Mouse (Mus musculus): ENCODE measurements around the gene Far2. TPM values are rescaled to one million over a fixed set of nuclear protein-coding genes. Genes with fewer than 3 reads are reported as not detected.
A peak's percentile ranks its signal among the peaks of the same experiment; 100 is the strongest.

Gene Far2
- 3.7 and 4.1 TPM in 2 replicates for polyA plus RNA-seq (2016; fragmentation: Nextera tagmentation; extraction: Ambion mirVana)

DNA sequence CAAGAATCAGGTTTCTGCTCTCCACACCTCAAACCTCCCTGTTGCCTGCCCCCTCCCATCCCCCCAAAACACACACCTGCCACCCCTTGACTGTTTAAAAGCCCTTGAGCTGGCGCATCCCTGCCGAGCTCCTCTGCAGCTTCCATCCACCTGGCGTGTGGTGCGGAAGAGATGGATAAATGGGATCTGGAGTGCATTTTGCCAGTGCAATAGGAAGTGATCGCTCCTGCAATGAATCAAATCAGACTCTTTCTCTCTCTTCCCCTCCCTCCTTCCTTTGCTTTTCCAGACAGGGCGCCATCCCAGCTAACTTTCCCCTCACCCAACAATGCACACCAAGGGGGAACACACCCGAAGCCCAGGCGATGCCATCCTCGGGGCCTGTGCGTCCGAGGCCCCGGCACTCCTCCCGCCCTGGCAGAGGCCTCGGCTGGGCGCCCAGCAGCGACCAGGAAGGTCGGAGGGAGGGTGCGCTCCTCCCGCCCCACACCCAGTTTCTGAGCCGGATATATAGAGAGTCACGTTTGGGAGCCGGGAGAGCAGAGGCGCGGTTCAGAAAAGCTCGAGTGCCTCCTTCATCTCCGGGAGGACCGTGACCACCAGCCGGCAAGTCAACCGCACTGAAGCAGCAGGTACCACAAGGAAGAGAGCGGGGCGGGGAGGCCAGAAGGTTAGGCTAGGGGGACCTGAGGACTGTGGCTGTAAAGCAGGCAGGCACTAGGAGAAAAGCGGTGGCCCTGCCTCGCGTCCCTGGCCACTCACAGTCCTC lies at the start of gene Far2:
Far2 (plus strand) TSS at position 379 of the 769 bp plus-strand sequence.
- WGBS: 3% methylated on average over 34 of the region's 34 CpGs

DNA sequence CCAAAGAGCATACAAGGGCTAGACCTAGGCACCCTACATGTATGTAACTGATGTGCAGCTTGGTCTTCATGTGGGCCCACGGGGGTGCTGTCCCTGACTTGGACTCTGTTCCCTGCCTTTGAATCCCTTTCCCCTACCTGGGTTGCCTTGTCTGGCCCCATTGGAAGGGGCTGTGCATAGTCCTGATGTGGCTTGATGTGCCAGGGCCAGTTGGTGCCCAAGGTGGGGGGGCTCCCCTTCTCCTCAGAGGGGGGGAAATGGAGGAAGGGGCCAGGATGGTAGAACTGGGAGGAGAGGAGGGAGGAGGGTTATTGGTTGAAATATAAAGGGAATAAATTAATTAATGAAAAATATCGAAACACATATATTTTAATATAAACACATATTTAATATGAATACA lies 46.6 kb upstream of the Far2 start:
- Histone ChIP-seq H3K27ac (no peak overlapping the region), H3K4me1 (no peaks in the 10 kb centered on the region), H3K36me3 (no peaks in the 10 kb centered on the region), H3K9ac (no peak overlapping the region), H3K4me3 (no peak overlapping the region), H3K9me3 (replicated peaks) (no peaks in the 10 kb centered on the region), H3K4me2 (replicated peaks) (no peak overlapping the region), H3K27me3 (no peaks in the 10 kb centered on the region)
- WGBS: 86% methylated on average over 2 of the region's 2 CpGs
- ATAC-seq (ENCODE audit: low FRiP score): no peak

More for the DNA sequence above, at the start of gene Far2:
- Histone ChIP-seq H3K4me3 (peak within 1 kb of the TSS; percentile 40), H3K36me3 (no peaks in the 10 kb centered on the region), H3K4me2 (replicated peaks) (peak within 1 kb of the TSS; percentile 72), H3K9me3 (replicated peaks) (no peaks in the 10 kb centered on the region), H3K4me1 (0 out of 2 replicates have a peak, but pooled peaks cover 3% of the 10 kb centered on the region), H3K27ac (no peak within 1 kb of the TSS), H3K9ac (peak within 1 kb of the TSS; percentile 55; the same call in 1 of the 2 replicates), H3K27me3 (peaks cover 11% of the 10 kb centered on the region)
- ATAC-seq (ENCODE audit: low FRiP score): peak; percentile 66

- Histone ChIP-seq H3K36me3 (no peaks in the 10 kb centered on the region), H3K4me1 (no peaks in the 10 kb centered on the region), H3K27me3 (no peaks in the 10 kb centered on the region), H3K4me2 (replicated peaks) (no peak overlapping the region), H3K9me3 (replicated peaks) (no peaks in the 10 kb centered on the region), H3K27ac (no peak overlapping the region), H3K9ac (no peak overlapping the region), H3K4me3 (no peak overlapping the region)
- whole genome bisulfite sequencing: 45% methylated on average over 3 of the region's 3 CpGs
- no peak for ATAC-seq (ENCODE audit: low FRiP score)
Observed at GRCm38 (mm10) chr6:148001071-148001470, 46.0 kb upstream of the Far2 start.

- WGBS: 73% methylated on average over 11 of the region's 11 CpGs
- H3K9ac ChIP-seq: no peak overlapping the region
- H3K9me3 ChIP-seq (replicated peaks): no peaks in the 10 kb centered on the region
- H3K4me3 ChIP-seq: no peak overlapping the region
- ATAC-seq (ENCODE audit: low FRiP score): no peak
- no peak overlapping the region for H3K27ac ChIP-seq
- H3K4me2 ChIP-seq (replicated peaks): no peak overlapping the region
- H3K4me1 ChIP-seq: no peaks in the 10 kb centered on the region
- no peaks in the 10 kb centered on the region for H3K36me3 ChIP-seq
- no peaks in the 10 kb centered on the region for H3K27me3 ChIP-seq
Observed at GRCm38 (mm10) chr6:148006118-148006837, 40.8 kb upstream of the Far2 start.

DNA sequence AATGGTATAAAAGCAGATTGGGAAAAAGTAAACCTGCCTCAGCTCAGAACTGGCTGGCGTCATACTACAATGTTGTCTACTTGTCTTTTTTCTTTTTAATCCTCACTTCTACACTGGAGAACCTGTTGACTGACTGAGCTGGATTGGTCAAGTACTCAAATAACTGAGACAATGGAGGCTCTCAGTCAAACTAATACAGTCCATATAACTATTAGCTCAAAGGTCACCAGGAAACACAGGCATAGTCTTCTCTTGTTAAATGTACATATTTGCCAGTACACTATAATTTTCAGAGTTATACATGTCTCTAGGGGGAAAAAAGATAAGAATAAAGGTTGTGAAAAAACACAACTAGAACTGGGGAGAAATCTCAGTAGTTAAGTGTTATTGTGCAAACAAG lies 6.3 kb upstream of the Far2 start:
- no peaks in the 10 kb centered on the region for H3K4me1 ChIP-seq
- H3K4me3 ChIP-seq: no peak overlapping the region
- no peaks in the 10 kb centered on the region for H3K27me3 ChIP-seq
- no peak overlapping the region for H3K27ac ChIP-seq
- no peaks in the 10 kb centered on the region for H3K36me3 ChIP-seq
- H3K9ac ChIP-seq: no peak overlapping the region
- no peak overlapping the region for H3K4me2 ChIP-seq (replicated peaks)
- ATAC-seq (ENCODE audit: low FRiP score): no peak
- H3K9me3 ChIP-seq (replicated peaks): no peaks in the 10 kb centered on the region
- WGBS: 100% methylated on average over 1 of the region's 1 CpGs

DNA sequence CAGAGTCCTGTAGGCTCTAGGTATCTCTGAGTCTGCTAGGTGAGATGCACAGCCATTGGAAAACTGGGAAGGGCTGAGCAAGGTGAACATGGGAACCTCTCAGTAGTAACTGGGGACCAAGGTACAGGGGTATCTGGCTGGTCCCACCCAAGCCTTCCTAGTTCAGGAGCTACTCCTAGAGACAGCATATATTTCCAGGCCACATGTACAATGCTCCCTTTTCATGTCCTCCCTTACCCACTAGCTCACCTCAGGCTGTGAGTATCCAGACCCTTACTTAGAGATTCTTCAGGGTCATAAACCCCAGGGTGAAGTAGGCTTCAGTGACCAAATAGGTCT lies 560 bp downstream of the Far2 start:
- H3K9ac ChIP-seq: peak overlapping the region; percentile 55; the same call in 1 of the 2 replicates
- peak overlapping the region; percentile 40 for H3K4me3 ChIP-seq
- no peak overlapping the region for H3K27ac ChIP-seq
- 0 out of 2 replicates have a peak, but pooled peaks cover 3% of the 10 kb centered on the region for H3K4me1 ChIP-seq
- no peaks in the 10 kb centered on the region for H3K9me3 ChIP-seq (replicated peaks)
- peak; percentile 56; the same call in 1 of the 2 replicates for ATAC-seq (ENCODE audit: low FRiP score)
- H3K27me3 ChIP-seq: peaks cover 11% of the 10 kb centered on the region
- H3K4me2 ChIP-seq (replicated peaks): peak overlapping the region; percentile 72
- H3K36me3 ChIP-seq: no peaks in the 10 kb centered on the region

- H3K4me2 ChIP-seq (replicated peaks): no peak overlapping the region
- 87% methylated on average over 3 of the region's 3 CpGs for WGBS
- H3K9me3 ChIP-seq (replicated peaks): no peaks in the 10 kb centered on the region
- no peak overlapping the region for H3K4me3 ChIP-seq
- no peaks in the 10 kb centered on the region for H3K36me3 ChIP-seq
- ATAC-seq (ENCODE audit: low FRiP score): no peak
- no peak overlapping the region for H3K27ac ChIP-seq
- no peaks in the 10 kb centered on the region for H3K27me3 ChIP-seq
- no peak overlapping the region for H3K9ac ChIP-seq
- no peaks in the 10 kb centered on the region for H3K4me1 ChIP-seq
Observed at GRCm38 (mm10) chr6:148063131-148063530, 16.1 kb downstream of the Far2 start.

DNA sequence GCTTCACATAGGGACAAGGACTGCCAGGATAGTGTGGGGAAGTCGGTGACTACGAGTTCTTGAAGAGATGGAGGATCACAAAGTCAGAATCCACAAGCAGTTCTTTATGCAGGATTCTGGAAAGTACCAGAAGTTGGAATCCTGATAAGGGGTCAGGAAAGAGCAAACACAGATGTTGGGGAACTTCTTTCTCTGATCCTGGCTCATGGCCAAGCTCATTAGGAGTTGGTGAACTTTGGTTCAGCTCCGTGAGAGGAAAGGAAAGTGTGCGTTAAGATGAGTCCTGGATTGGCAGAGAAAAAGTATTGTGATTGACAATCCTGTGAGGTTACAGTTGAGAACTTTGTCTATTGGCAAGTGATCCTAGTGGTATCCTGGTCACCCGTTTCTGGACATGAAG lies 19.2 kb downstream of the Far2 start:
- Histone ChIP-seq H3K9me3 (replicated peaks) (no peaks in the 10 kb centered on the region), H3K9ac (no peak overlapping the region), H3K36me3 (no peaks in the 10 kb centered on the region), H3K27ac (no peak overlapping the region), H3K4me2 (replicated peaks) (no peak overlapping the region), H3K4me1 (no peaks in the 10 kb centered on the region), H3K27me3 (no peaks in the 10 kb centered on the region), H3K4me3 (no peak overlapping the region)
- WGBS: 85% methylated on average over 5 of the region's 5 CpGs
- ATAC-seq (ENCODE audit: low FRiP score): no peak

DNA sequence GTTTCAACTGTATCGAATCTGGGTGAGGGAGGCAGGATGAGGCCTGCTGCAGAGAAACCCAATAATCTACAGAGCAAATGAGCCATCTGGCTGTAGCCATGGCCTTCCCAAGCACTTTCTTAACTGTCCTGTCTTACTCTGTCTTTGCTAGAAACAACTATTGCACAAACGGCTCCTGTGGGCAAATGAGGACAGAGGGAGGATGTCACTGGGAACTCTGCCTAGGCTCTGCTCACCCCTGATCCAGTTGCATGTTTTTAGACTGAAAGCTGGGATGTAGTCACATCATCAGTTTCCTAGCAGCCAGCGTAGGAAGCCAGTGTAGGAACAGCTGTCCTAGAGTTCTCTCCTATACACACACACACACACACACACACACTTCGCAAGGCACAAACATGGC lies 21.7 kb downstream of the Far2 start:
- no peak for ATAC-seq (ENCODE audit: low FRiP score)
- WGBS: 86% methylated on average over 4 of the region's 4 CpGs
- no peaks in the 10 kb centered on the region for H3K27me3 ChIP-seq
- no peak overlapping the region for H3K27ac ChIP-seq
- no peak overlapping the region for H3K4me2 ChIP-seq (replicated peaks)
- no peaks in the 10 kb centered on the region for H3K4me1 ChIP-seq
- H3K36me3 ChIP-seq: no peaks in the 10 kb centered on the region
- H3K9me3 ChIP-seq (replicated peaks): no peaks in the 10 kb centered on the region
- no peak overlapping the region for H3K4me3 ChIP-seq
- no peak overlapping the region for H3K9ac ChIP-seq

- WGBS: 82% methylated on average over 3 of the region's 3 CpGs
Observed at GRCm38 (mm10) chr6:148073599-148073998, 26.5 kb downstream of the Far2 start.

GRCm38 (mm10) chr6:148074211-148074864 lies 27.3 kb downstream of the Far2 start:
- Histone ChIP-seq H3K9me3 (replicated peaks) (no peaks in the 10 kb centered on the region), H3K4me3 (no peak overlapping the region), H3K4me2 (replicated peaks) (no peak overlapping the region), H3K36me3 (no peaks in the 10 kb centered on the region), H3K27ac (no peak overlapping the region), H3K9ac (no peak overlapping the region), H3K27me3 (no peaks in the 10 kb centered on the region), H3K4me1 (no peaks in the 10 kb centered on the region)
- peak; percentile 46; the same call in 1 of the 2 replicates for ATAC-seq (ENCODE audit: low FRiP score)

More at GRCm38 (mm10) chr6:148073599-148073998, 26.5 kb downstream of the Far2 start:
- Histone ChIP-seq H3K27me3 (no peaks in the 10 kb centered on the region), H3K36me3 (no peaks in the 10 kb centered on the region), H3K4me1 (no peaks in the 10 kb centered on the region), H3K4me3 (no peak overlapping the region), H3K27ac (no peak overlapping the region), H3K9me3 (replicated peaks) (no peaks in the 10 kb centered on the region), H3K9ac (no peak overlapping the region), H3K4me2 (replicated peaks) (no peak overlapping the region)
- ATAC-seq (ENCODE audit: low FRiP score): no peak

- Histone ChIP-seq H3K27ac (no peak overlapping the region), H3K27me3 (no peaks in the 10 kb centered on the region), H3K9ac (no peak overlapping the region), H3K36me3 (no peaks in the 10 kb centered on the region), H3K4me1 (no peaks in the 10 kb centered on the region), H3K9me3 (replicated peaks) (no peaks in the 10 kb centered on the region), H3K4me3 (no peak overlapping the region), H3K4me2 (replicated peaks) (no peak overlapping the region)
- no peak for ATAC-seq (ENCODE audit: low FRiP score)
- 81% methylated on average over 2 of the region's 2 CpGs for WGBS
Observed at GRCm38 (mm10) chr6:148083864-148084263, 36.8 kb downstream of the Far2 start.
